Mouse (Mus musculus) myocyte (in vitro differentiated cells): ENCODE data around the gene Golga5.

Experiments
- E2F4 ChIP-seq: IDR thresholded peaks from one replicate; pipeline ENCODE4 v1.6.1; 2011; ENCODE audit warnings: mild to moderate bottlenecking, control low read depth, moderate library complexity; ENCODE audit not compliant: insufficient read depth
- MAX ChIP-seq: IDR thresholded peaks from one replicate; pipeline ENCODE4 v1.6.1; 2011; ENCODE audit warnings: low read depth, mild to moderate bottlenecking, control low read depth
- POLR2A ChIP-seq: IDR thresholded peaks from one replicate; pipeline ENCODE4 v1.6.1; 2011; ENCODE audit warnings: low read depth, mild to moderate bottlenecking, control low read depth, moderate library complexity; ENCODE audit not compliant: insufficient read length
- POLR2AphosphoS2 ChIP-seq: IDR thresholded peaks from one replicate; pipeline ENCODE4 v1.6.1; 2011; ENCODE audit warnings: low read depth, control low read depth; ENCODE audit not compliant: insufficient read length
- REST ChIP-seq: IDR thresholded peaks from one replicate; pipeline ENCODE4 v1.6.1; 2011; ENCODE audit warnings: mild to moderate bottlenecking, control low read depth, moderate library complexity; ENCODE audit not compliant: insufficient read depth, insufficient read length

DNA sequence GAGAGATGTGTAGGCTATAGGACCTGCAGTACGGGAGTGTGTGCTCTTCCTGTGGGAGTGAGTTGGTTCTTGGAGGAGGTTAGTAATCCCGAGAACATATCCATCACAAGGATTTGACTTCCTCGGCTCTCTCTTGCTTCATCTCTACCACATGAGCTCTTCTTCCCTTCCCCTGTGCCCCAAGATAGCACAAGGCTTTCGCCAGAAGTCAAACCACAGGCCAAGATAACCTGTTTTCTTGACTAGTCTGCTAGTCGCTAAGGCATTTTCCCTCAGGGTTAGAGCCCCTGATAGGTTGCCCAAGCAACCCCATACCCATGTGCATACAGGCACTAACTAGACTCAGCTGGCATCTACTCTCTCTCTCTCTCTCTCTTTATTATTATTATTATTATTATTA, 25.3 kb upstream of the Golga5 start:
- TF ChIP-seq POLR2A: no peak
- no peak for TF ChIP-seq E2F4
- TF ChIP-seq MAX: no peak
- TF ChIP-seq POLR2AphosphoS2: no peak
- TF ChIP-seq REST: no peak
